Mouse (Mus musculus) bone marrow, adult 2 months (tissue): Measurements from ENCODE around the gene Supt5.

Experiments used
- CTCF ChIP-seq: fragments of 200-500 bp; IDR thresholded peaks from 2 replicates; pipeline ENCODE4 v1.5.1; 2011; ENCODE audit warnings: low read length, control low read depth; ENCODE audit not compliant: control insufficient read depth, insufficient read depth
- POLR2A ChIP-seq: fragments of 200-500 bp; IDR thresholded peaks from 2 replicates; pipeline ENCODE4 v1.6.1; 2011; ENCODE audit warnings: low read depth, mild to moderate bottlenecking, control low read depth, low read length, borderline replicate concordance; ENCODE audit not compliant: control insufficient read depth

GRCm38 (mm10) chr7:28347746-28348145 lies 9.2 kb upstream of the Supt5 start:
- TF ChIP-seq CTCF = no peak
- TF ChIP-seq POLR2A = no peak
